Mouse (Mus musculus): ENCODE data around the gene Ankzf1.

DNA sequence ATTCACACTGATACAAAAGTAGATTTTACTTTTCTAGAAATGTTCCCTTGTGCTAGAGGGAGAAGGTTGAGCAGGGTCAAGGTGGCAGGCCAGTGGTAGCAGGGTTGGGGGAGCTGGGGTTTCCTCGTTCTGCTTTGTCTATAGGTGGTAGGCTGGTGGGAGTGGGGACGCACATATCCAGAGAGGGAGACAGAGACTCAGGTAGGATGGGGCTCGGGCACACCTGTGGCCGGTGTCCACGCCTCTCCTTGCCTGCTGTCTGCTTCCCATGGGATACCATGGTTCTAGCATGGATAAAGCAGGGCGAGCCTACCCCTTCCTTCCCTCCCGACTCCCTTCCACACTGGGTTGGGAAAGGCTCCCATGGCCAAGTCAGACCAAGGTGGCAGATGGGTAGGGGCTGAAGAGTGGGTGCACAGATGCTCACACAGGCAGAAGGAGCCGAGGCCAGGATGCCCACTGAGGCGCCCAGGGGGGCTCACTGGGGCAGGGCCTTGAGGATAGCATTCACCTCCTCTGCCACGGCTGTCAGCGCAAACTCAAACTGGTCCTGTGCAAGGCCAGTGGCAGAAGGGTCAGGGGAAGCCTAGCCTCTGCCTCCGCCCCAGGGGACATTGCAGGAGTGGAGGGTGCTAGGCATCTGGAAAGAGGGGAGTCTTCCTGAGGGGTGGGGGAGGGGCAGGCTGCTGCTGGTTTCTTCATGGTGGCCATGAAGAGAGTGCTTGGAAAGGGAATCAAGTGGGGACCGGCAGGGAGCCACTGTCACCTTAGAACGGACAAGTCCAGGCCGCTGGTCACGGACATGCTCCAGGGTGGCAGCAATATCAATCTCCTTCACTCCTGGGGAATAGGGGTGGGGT lies 55.4 kb downstream of the Ankzf1 start:
- TF ChIP-seq CTCF (IDR thresholded peaks at IDR 0.05; ENCODE audit: low read depth) (no peak), EP300 (IDR thresholded peaks at IDR 0.05; ENCODE audit: low read depth) (no peak)

All from liver, postnatal 0 days (tissue).